Mouse (Mus musculus) bone marrow, adult 2 months (tissue): ENCODE data around the gene Myod1.
A peak's percentile ranks its signal among the peaks of the same experiment; 100 is the strongest.

Experiments used
- CTCF ChIP-seq: fragments of 200-500 bp; IDR thresholded peaks from 2 replicates; pipeline ENCODE4 v1.5.1; 2011; ENCODE audit warnings: low read length, control low read depth; ENCODE audit not compliant: control insufficient read depth, insufficient read depth
- POLR2A ChIP-seq: fragments of 200-500 bp; IDR thresholded peaks from 2 replicates; pipeline ENCODE4 v1.6.1; 2011; ENCODE audit warnings: low read depth, mild to moderate bottlenecking, control low read depth, low read length, borderline replicate concordance; ENCODE audit not compliant: control insufficient read depth

GRCm38 (mm10) chr7:46422764-46423412 lies 46.6 kb downstream of the Myod1 start:
- peak; percentile 65 for TF ChIP-seq CTCF
- no peak for TF ChIP-seq POLR2A
